Comparison of ENCODE assay signal across 28 mouse cellular contexts in the genomic region with DNA sequence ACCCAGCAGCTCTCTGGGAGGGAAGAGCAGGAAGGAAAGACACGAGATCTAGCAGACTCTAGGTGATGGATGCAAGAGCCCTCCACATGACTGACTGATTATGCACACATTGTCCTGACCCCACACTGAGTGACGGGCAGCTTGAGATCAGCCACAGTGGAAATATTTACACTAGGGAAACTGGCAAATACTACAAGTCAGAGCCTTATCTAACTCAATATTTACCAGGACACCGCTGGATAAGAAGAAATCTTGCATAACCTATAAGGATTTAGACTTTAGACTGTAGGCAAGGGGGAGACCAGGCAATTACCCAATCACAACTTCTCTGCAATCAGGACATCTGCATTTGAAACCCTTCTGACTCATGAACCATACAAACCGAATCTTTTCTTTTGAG. TPM values are rescaled to one million over a fixed set of nuclear protein-coding genes. Genes with fewer than 3 reads are reported as not detected.
A peak's percentile ranks its signal among the peaks of the same experiment; 100 is the strongest.
DNase-seq lines count a peak whose midpoint lies in the region; ATAC-seq lines count a peak whose summit lies in the region.
"Had no signal": no experiment of that assay in that cellular context is flagged by ENCODE, and none has a peak within 500 bp of the region (broad histone marks: within the 10 kb centered on the region; RNA-seq: fewer than 3 reads in every experiment).

No protein-coding gene starts in this region.

- H3K27ac ChIP-seq in midbrain, embryonic 11.5 days (ENCODE audit: low read depth, low read length) = no peak overlapping the region
- no peak overlapping the region for H3K27ac ChIP-seq in midbrain, embryonic 16.5 days (ENCODE audit: low read length)
- no peak overlapping the region; the same call in 1 of the 2 replicates for H3K27ac ChIP-seq in liver, embryonic 16.5 days (ENCODE audit: low read length)
- H3K27ac ChIP-seq in hindbrain, embryonic 11.5 days (ENCODE audit: low read depth, low read length) = no peak overlapping the region
- H3K27ac ChIP-seq: embryonic facial prominence, embryonic 15.5 days; heart, embryonic 13.5 days; hindbrain, embryonic 15.5 days; limb, embryonic 10.5 days; neural tube, embryonic 15.5 days had no signal

- no peak for DNase-seq in midbrain, embryonic 11.5 days (ENCODE audit: low spot score, missing footprints)
- DNase-seq in liver = peak; percentile 10
- DNase-seq in left cerebral cortex, adult 8-10 months (ENCODE audit: low spot score in 2 of 2) = no peak
- DNase-seq in hindbrain, embryonic 11.5 days (ENCODE audit: low spot score) = no peak
- DNase-seq in layer of hippocampus, postnatal 10 days (ENCODE audit: low spot score in 2 of 2) = no peak
- DNase-seq: adrenal gland, postnatal 10 days; cerebellum, adult 9-11 months; embryo, embryonic 11 days; kidney, adult 18-20 months; kidney, postnatal 10 days; lung, adult 2 months; midbrain, embryonic 14.5 days; right cerebral cortex, postnatal 14 days had no signal

- H3K9me3 ChIP-seq in midbrain, embryonic 11.5 days (ENCODE audit: control insufficient read depth, low read length) = no peaks in the 10 kb centered on the region
- H3K9me3 ChIP-seq in midbrain, embryonic 16.5 days (replicated peaks; ENCODE audit: control insufficient read depth, low read length, poor library complexity, severe bottlenecking) = no peaks in the 10 kb centered on the region
- no peaks in the 10 kb centered on the region for H3K9me3 ChIP-seq in liver, embryonic 16.5 days (replicated peaks; ENCODE audit: control insufficient read depth, low read length)
- no peaks in the 10 kb centered on the region for H3K9me3 ChIP-seq in hindbrain, embryonic 11.5 days (ENCODE audit: control insufficient read depth, low read length)
- H3K9me3 ChIP-seq: embryonic facial prominence, embryonic 15.5 days; heart, embryonic 13.5 days; hindbrain, embryonic 15.5 days; limb, embryonic 10.5 days; neural tube, embryonic 15.5 days had no signal

- no peaks in the 10 kb centered on the region for H3K36me3 ChIP-seq in midbrain, embryonic 11.5 days (ENCODE audit: control insufficient read depth, insufficient read depth, low read length)
- H3K36me3 ChIP-seq in midbrain, embryonic 16.5 days (ENCODE audit: control insufficient read depth, insufficient read depth, low read length) = no peaks in the 10 kb centered on the region
- H3K36me3 ChIP-seq in liver, embryonic 16.5 days (ENCODE audit: control insufficient read depth, insufficient read depth) = no peaks in the 10 kb centered on the region
- no peaks in the 10 kb centered on the region for H3K36me3 ChIP-seq in hindbrain, embryonic 11.5 days (ENCODE audit: control insufficient read depth, insufficient read depth, low read length)
- H3K36me3 ChIP-seq: embryonic facial prominence, embryonic 15.5 days; heart, embryonic 13.5 days; hindbrain, embryonic 15.5 days; limb, embryonic 10.5 days; neural tube, embryonic 15.5 days had no signal

- peaks cover 3% of the 10 kb centered on the region; the same call in 1 of the 2 replicates for H3K4me1 ChIP-seq in midbrain, embryonic 11.5 days (ENCODE audit: control insufficient read depth, insufficient read depth, low read length)
- H3K4me1 ChIP-seq in midbrain, embryonic 16.5 days (ENCODE audit: control insufficient read depth, insufficient read depth, low read length) = no peaks in the 10 kb centered on the region
- no peaks in the 10 kb centered on the region for H3K4me1 ChIP-seq in liver, embryonic 16.5 days (ENCODE audit: control insufficient read depth, low read depth, low read length)
- no peaks in the 10 kb centered on the region for H3K4me1 ChIP-seq in hindbrain, embryonic 11.5 days (replicated peaks; ENCODE audit: control insufficient read depth, insufficient read depth, low read length)
- H3K4me1 ChIP-seq: embryonic facial prominence, embryonic 15.5 days; heart, embryonic 13.5 days; hindbrain, embryonic 15.5 days; limb, embryonic 10.5 days; neural tube, embryonic 15.5 days had no signal

- WGBS in midbrain, embryonic 11.5 days = 68% methylated on average over 4 of the region's 4 CpGs
- 69% methylated on average over 4 of the region's 4 CpGs for WGBS in midbrain, embryonic 16.5 days
- WGBS in liver, embryonic 16.5 days (ENCODE audit: insufficient replicate concordance) = 33% methylated on average over 4 of the region's 4 CpGs
- WGBS in hindbrain, embryonic 11.5 days = 70% methylated on average over 4 of the region's 4 CpGs

- H3K4me3 ChIP-seq in midbrain, embryonic 11.5 days (ENCODE audit: low read depth, low read length) = no peak overlapping the region
- H3K4me3 ChIP-seq in midbrain, embryonic 16.5 days (ENCODE audit: low read depth, low read length) = no peak overlapping the region
- no peak overlapping the region for H3K4me3 ChIP-seq in liver, embryonic 16.5 days (ENCODE audit: low read depth, low read length)
- no peak overlapping the region for H3K4me3 ChIP-seq in hindbrain, embryonic 11.5 days (ENCODE audit: low read depth, low read length)
- H3K4me3 ChIP-seq: embryonic facial prominence, embryonic 15.5 days; heart, embryonic 13.5 days; hindbrain, embryonic 15.5 days; limb, embryonic 10.5 days; neural tube, embryonic 15.5 days had no signal

- no peak overlapping the region for H3K4me2 ChIP-seq in midbrain, embryonic 11.5 days
- H3K4me2 ChIP-seq in midbrain, embryonic 16.5 days (ENCODE audit: low read length) = no peak overlapping the region
- no peak overlapping the region for H3K4me2 ChIP-seq in liver, embryonic 16.5 days (ENCODE audit: low read depth, low read length)
- H3K4me2 ChIP-seq in hindbrain, embryonic 11.5 days (replicated peaks; ENCODE audit: low read depth, low read length) = no peak overlapping the region
- H3K4me2 ChIP-seq: embryonic facial prominence, embryonic 15.5 days; heart, embryonic 13.5 days; hindbrain, embryonic 15.5 days; neural tube, embryonic 15.5 days had no signal

- ATAC-seq in midbrain, embryonic 11.5 days (ENCODE audit: low FRiP score) = 0 out of 2 replicates have a peak, but pooled peaks have one; percentile 38
- ATAC-seq in midbrain, embryonic 16.5 days = no peak
- ATAC-seq in liver, embryonic 16.5 days (ENCODE audit: low read depth) = peak; percentile 95
- ATAC-seq in hindbrain, embryonic 11.5 days (ENCODE audit: low FRiP score) = no peak
- ATAC-seq: forebrain, embryonic 16.5 days; Patski had no signal

- H3K27me3 ChIP-seq in midbrain, embryonic 11.5 days (ENCODE audit: control insufficient read depth, insufficient read depth, low read length) = no peaks in the 10 kb centered on the region
- H3K27me3 ChIP-seq in midbrain, embryonic 16.5 days (ENCODE audit: control insufficient read depth, insufficient read depth, low read depth, low read length) = no peaks in the 10 kb centered on the region
- no peaks in the 10 kb centered on the region for H3K27me3 ChIP-seq in liver, embryonic 16.5 days (ENCODE audit: control insufficient read depth, insufficient read depth, low read depth, low read length)
- H3K27me3 ChIP-seq in hindbrain, embryonic 11.5 days (ENCODE audit: control insufficient read depth, insufficient read depth, low read length) = no peaks in the 10 kb centered on the region
- H3K27me3 ChIP-seq: embryonic facial prominence, embryonic 15.5 days; neural tube, embryonic 15.5 days had no signal

- H3K9ac ChIP-seq in midbrain, embryonic 11.5 days (ENCODE audit: low read length) = no peak overlapping the region
- no peak overlapping the region for H3K9ac ChIP-seq in midbrain, embryonic 16.5 days (ENCODE audit: low read depth, low read length)
- H3K9ac ChIP-seq in liver, embryonic 16.5 days (ENCODE audit: low read depth, low read length) = no peak overlapping the region
- H3K9ac ChIP-seq in hindbrain, embryonic 11.5 days (ENCODE audit: low read depth, low read length) = no peak overlapping the region
- H3K9ac ChIP-seq: embryonic facial prominence, embryonic 15.5 days; heart, embryonic 13.5 days; hindbrain, embryonic 15.5 days; neural tube, embryonic 15.5 days had no signal

RNA-seq across cellular contexts. Expression of a gene that starts 6.1 kb away (rescaled TPM):
- polyA plus RNA-seq in midbrain, embryonic 11.5 days (2014; fragmentation: Nextera tagmentation; extraction: Ambion mirVana) = 0.29 TPM in 1 of 2 replicates, not detected in the other
- polyA plus RNA-seq in midbrain, embryonic 16.5 days (2015; fragmentation: Nextera tagmentation; extraction: Ambion mirVana) = 0.22 and 0.40 TPM in 2 replicates
- polyA plus RNA-seq in liver, embryonic 16.5 days (2015; fragmentation: Nextera tagmentation; extraction: Ambion mirVana) = not detected in 2 replicates
- total RNA-seq in left cerebral cortex, adult 8-10 months (2022) = not detected
- polyA plus RNA-seq in hindbrain, embryonic 11.5 days (2014; fragmentation: Nextera tagmentation; extraction: Ambion mirVana) = 0.14 and 0.42 TPM in 2 replicates
- not detected for total RNA-seq in layer of hippocampus, postnatal 10 days (2021)
- total RNA-seq: ES-E14; gastrocnemius, postnatal 4 days; heart, postnatal 25 days; layer of hippocampus, adult 8-10 months; left cerebral cortex, adult 18-20 months; megakaryocyte, adult 5-6 weeks had no signal
- polyA plus RNA-seq: embryonic facial prominence, embryonic 15.5 days; forebrain, embryonic 16.5 days; heart, embryonic 13.5 days; limb, embryonic 10.5 days; lung, adult 2 months; Patski had no signal

RNA-seq across cellular contexts. Expression of a gene that starts 43.9 kb away (rescaled TPM):
- polyA plus RNA-seq in midbrain, embryonic 11.5 days (2014; fragmentation: Nextera tagmentation; extraction: Ambion mirVana) = 0.25 and 0.26 TPM in 2 replicates
- polyA plus RNA-seq in midbrain, embryonic 16.5 days (2015; fragmentation: Nextera tagmentation; extraction: Ambion mirVana) = 0.03 and 0.10 TPM in 2 replicates
- polyA plus RNA-seq in liver, embryonic 16.5 days (2015; fragmentation: Nextera tagmentation; extraction: Ambion mirVana) = 24.2 and 25.4 TPM in 2 replicates
- total RNA-seq in left cerebral cortex, adult 8-10 months (2022) = under 1 TPM; 0.38 to 0.59 (median 0.47) TPM
- polyA plus RNA-seq in hindbrain, embryonic 11.5 days (2014; fragmentation: Nextera tagmentation; extraction: Ambion mirVana) = 0.20 and 0.26 TPM in 2 replicates
- under 1 TPM; 0.47 to 0.55 TPM for total RNA-seq in layer of hippocampus, postnatal 10 days (2021)

Comparison
In these comparisons a context has a peak if more than half of its experiments do, and no peak if none do; other contexts are left out.
1. ATAC-seq: peak in midbrain, embryonic 11.5 days (single experiment) and liver, embryonic 16.5 days (single experiment); none in midbrain, embryonic 16.5 days (single experiment) and hindbrain, embryonic 11.5 days (single experiment).
2. RNA of a gene that starts 43.9 kb away (polyA plus RNA-seq): 24.2 to 25.4 TPM in liver, embryonic 16.5 days; 0.20 to 0.26 TPM in hindbrain, embryonic 11.5 days, 0.25 to 0.26 TPM in midbrain, embryonic 11.5 days and 0.03 to 0.10 TPM in midbrain, embryonic 16.5 days; every median in the first group is over 10 times any median in the second.